Mouse (Mus musculus): ENCODE results near the gene Surf1.

Surf1 gene

GRCm38 (mm10) chr2:26921784-26922183 is 5.5 kb upstream of the Surf1 start:
- peak in 1 of 2 experiments; percentile 4 for DNase-seq

- peak in 1 of 2 experiments; percentile 5 for DNase-seq
Measured at GRCm38 (mm10) chr2:26920190-26920855, 4.0 kb upstream of the Surf1 start.

- DNase-seq: peak in 1 of 2 experiments; percentile 3
Measured at GRCm38 (mm10) chr2:26919684-26920083, 3.4 kb upstream of the Surf1 start.

GRCm38 (mm10) chr2:26916738-26917137 is 408 bp upstream of the Surf1 start:
- no peak for DNase-seq

GRCm38 (mm10) chr2:26914148-26914941 is 2.0 kb downstream of the Surf1 start:
- DNase-seq: no peak

- no peak for DNase-seq
Measured at GRCm38 (mm10) chr2:26913416-26914147, 2.7 kb downstream of the Surf1 start.

GRCm38 (mm10) chr2:26912253-26912770 is 4.0 kb downstream of the Surf1 start:
- DNase-seq: no peak

- DNase-seq: peak; percentile 40 to 64
Measured at GRCm38 (mm10) chr2:26910994-26911765, 5.2 kb downstream of the Surf1 start.

- peak; percentile 99 to 100 for DNase-seq
Measured at GRCm38 (mm10) chr2:26910124-26910993, 6.0 kb downstream of the Surf1 start, which contains the start of the genes Med22 and Rpl7a. Gene Med22 (minus strand): TSS chr2:26910677. Gene Rpl7a (plus strand): TSS chr2:26910764.

GRCm38 (mm10) chr2:26909387-26909784 is 6.9 kb downstream of the Surf1 start:
- DNase-seq: no peak

- DNase-seq: no peak
Measured at GRCm38 (mm10) chr2:26908710-26909386, 7.5 kb downstream of the Surf1 start.

GRCm38 (mm10) chr2:26907109-26907508 is 9.2 kb downstream of the Surf1 start:
- peak in 1 of 2 experiments; percentile 44 for DNase-seq

- no peak for DNase-seq
Measured at GRCm38 (mm10) chr2:26906431-26906830, 9.9 kb downstream of the Surf1 start.

- no peak for DNase-seq
Measured at GRCm38 (mm10) chr2:26905936-26906335, 10.4 kb downstream of the Surf1 start.

- DNase-seq: no peak
Measured at GRCm38 (mm10) chr2:26903311-26903710, 13.0 kb downstream of the Surf1 start.

GRCm38 (mm10) chr2:26902467-26903220 is 13.7 kb downstream of the Surf1 start, which contains the start of gene Surf6:
Gene Surf6 (minus strand): TSS chr2:26902879.
- peak; percentile 93 to 96 for DNase-seq

- DNase-seq: no peak
Measured at GRCm38 (mm10) chr2:26901834-26902400, 14.4 kb downstream of the Surf1 start.

- DNase-seq: no peak
Measured at GRCm38 (mm10) chr2:26900731-26901130, 15.6 kb downstream of the Surf1 start.

GRCm38 (mm10) chr2:26895898-26896297 is 20.4 kb downstream of the Surf1 start:
- no peak for DNase-seq
